Mouse (Mus musculus): ENCODE data around the gene Prdx6. TPM values are rescaled to one million over a fixed set of nuclear protein-coding genes. Genes with fewer than 3 reads are reported as not detected.

Prdx6 gene
- polyA plus RNA-seq, 1 experiment = 203 TPM

GRCm38 (mm10) chr1:161252901-161253300 is 1.9 kb upstream of the Prdx6 start:
- peaks cover 29% of the 10 kb centered on the region for H3K79me2 ChIP-seq (ENCODE audit: control insufficient read depth, insufficient read depth)
- no peak overlapping the region for H3ac ChIP-seq (ENCODE audit: control insufficient read depth, insufficient read length)
- no peak overlapping the region for H3K4me3 ChIP-seq
- no peaks in the 10 kb centered on the region for H3K36me3 ChIP-seq (ENCODE audit: control insufficient read depth, insufficient read depth)
- H3K4me2 ChIP-seq (ENCODE audit: low read depth) = no peak overlapping the region
- no peaks in the 10 kb centered on the region for H3K27me3 ChIP-seq (ENCODE audit: control insufficient read depth, insufficient read depth, insufficient read length)
- TF ChIP-seq CEBPB (IDR thresholded peaks at IDR 0.05; ENCODE audit: insufficient read depth, poor library complexity, severe bottlenecking) (no peak), REST (IDR thresholded peaks at IDR 0.05; ENCODE audit: insufficient read depth, insufficient read length) (no peak), SRF (IDR thresholded peaks at IDR 0.05; ENCODE audit: control insufficient read depth, insufficient read length, low read depth) (no peak), POLR2A (IDR thresholded peaks at IDR 0.05; ENCODE audit: insufficient read length, low read depth) (no peak), MYOG (IDR thresholded peaks at IDR 0.05; ENCODE audit: control insufficient read depth in 1 of 3, insufficient read depth in 1 of 3, insufficient read length in 2 of 3, low read depth in 2 of 3) (no peak), E2F4 (IDR thresholded peaks at IDR 0.05; ENCODE audit: insufficient read depth) (no peak), POLR2AphosphoS2 (IDR thresholded peaks at IDR 0.05; ENCODE audit: insufficient read length, low read depth) (no peak), TCF3 (IDR thresholded peaks at IDR 0.05; ENCODE audit: insufficient read length, low read depth) (no peak), MAX (IDR thresholded peaks at IDR 0.05; ENCODE audit: low read depth) (no peak), USF1 (IDR thresholded peaks at IDR 0.05; ENCODE audit: low read depth) (no peak), MYOD1 (IDR thresholded peaks at IDR 0.05; ENCODE audit: control insufficient read depth in 1 of 3, insufficient read length in 2 of 3, low read depth in 2 of 3) (no peak), TCF12 (IDR thresholded peaks at IDR 0.05; ENCODE audit: insufficient read depth, poor library complexity, severe bottlenecking) (no peak)

DNA sequence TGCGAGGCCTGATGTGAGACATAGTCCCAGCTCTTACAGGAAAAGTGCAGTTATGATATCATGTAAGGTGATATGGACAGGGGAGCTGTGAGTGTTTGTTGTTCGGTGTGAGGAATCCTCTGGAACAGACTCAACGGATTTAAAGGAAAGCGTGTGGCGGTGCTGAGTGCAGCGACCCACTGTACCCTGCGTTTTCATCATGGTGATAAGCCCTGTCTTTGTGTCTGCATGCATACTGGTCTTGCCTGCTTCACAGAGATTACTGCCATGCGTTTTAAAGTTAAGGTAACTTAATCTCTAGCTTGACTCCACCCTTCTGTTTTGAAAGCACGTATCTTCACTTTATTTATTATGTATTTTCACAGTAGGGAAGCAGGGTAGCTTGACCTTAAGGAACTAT is 1.3 kb upstream of the Prdx6 start:
- Histone ChIP-seq H3K4me2 (ENCODE audit: low read depth) (no peak overlapping the region), H3K27me3 (ENCODE audit: control insufficient read depth, insufficient read depth, insufficient read length) (no peaks in the 10 kb centered on the region), H3K36me3 (ENCODE audit: control insufficient read depth, insufficient read depth) (no peaks in the 10 kb centered on the region), H3ac (ENCODE audit: control insufficient read depth, insufficient read length) (no peak overlapping the region), H3K79me2 (ENCODE audit: control insufficient read depth, insufficient read depth) (peaks cover 35% of the 10 kb centered on the region), H3K4me3 (no peak overlapping the region)
- no peak for TF ChIP-seq E2F4 (IDR thresholded peaks at IDR 0.05; ENCODE audit: insufficient read depth)
- TF ChIP-seq POLR2A (IDR thresholded peaks at IDR 0.05; ENCODE audit: insufficient read length, low read depth) = no peak
- TF ChIP-seq POLR2AphosphoS2 (IDR thresholded peaks at IDR 0.05; ENCODE audit: insufficient read length, low read depth) = no peak
- no peak for TF ChIP-seq TCF3 (IDR thresholded peaks at IDR 0.05; ENCODE audit: insufficient read length, low read depth)
- TF ChIP-seq TCF12 (IDR thresholded peaks at IDR 0.05; ENCODE audit: insufficient read depth, poor library complexity, severe bottlenecking) = no peak
- TF ChIP-seq USF1 (IDR thresholded peaks at IDR 0.05; ENCODE audit: low read depth) = no peak

- Histone ChIP-seq H3K36me3 (ENCODE audit: control insufficient read depth, insufficient read depth) (peaks cover 4% of the 10 kb centered on the region), H3K27me3 (ENCODE audit: control insufficient read depth, insufficient read depth, insufficient read length) (no peaks in the 10 kb centered on the region), H3K4me2 (ENCODE audit: low read depth) (peak overlapping the region; percentile 85), H3K79me2 (ENCODE audit: control insufficient read depth, insufficient read depth) (peaks cover 42% of the 10 kb centered on the region), H3ac (ENCODE audit: control insufficient read depth, insufficient read length) (peak overlapping the region; percentile 36), H3K4me3 (peak overlapping the region; percentile 98)
- no peak for TF ChIP-seq MYOD1 (IDR thresholded peaks at IDR 0.05; ENCODE audit: control insufficient read depth in 1 of 3, insufficient read length in 2 of 3, low read depth in 2 of 3)
- TF ChIP-seq CEBPB (IDR thresholded peaks at IDR 0.05; ENCODE audit: insufficient read depth, poor library complexity, severe bottlenecking) = no peak
- TF ChIP-seq SRF (IDR thresholded peaks at IDR 0.05; ENCODE audit: control insufficient read depth, insufficient read length, low read depth) = no peak
- TF ChIP-seq MYOG (IDR thresholded peaks at IDR 0.05; ENCODE audit: control insufficient read depth in 1 of 3, insufficient read depth in 1 of 3, insufficient read length in 2 of 3, low read depth in 2 of 3) = no peak
- TF ChIP-seq POLR2A (IDR thresholded peaks at IDR 0.05; ENCODE audit: insufficient read length, low read depth) = no peak
- no peak for TF ChIP-seq MAX (IDR thresholded peaks at IDR 0.05; ENCODE audit: low read depth)
- no peak for TF ChIP-seq TCF3 (IDR thresholded peaks at IDR 0.05; ENCODE audit: insufficient read length, low read depth)
- TF ChIP-seq REST (IDR thresholded peaks at IDR 0.05; ENCODE audit: insufficient read depth, insufficient read length) = no peak
- no peak for TF ChIP-seq USF1 (IDR thresholded peaks at IDR 0.05; ENCODE audit: low read depth)
- no peak for TF ChIP-seq POLR2AphosphoS2 (IDR thresholded peaks at IDR 0.05; ENCODE audit: insufficient read length, low read depth)
- TF ChIP-seq TCF12 (IDR thresholded peaks at IDR 0.05; ENCODE audit: insufficient read depth, poor library complexity, severe bottlenecking) = no peak
- no peak for TF ChIP-seq E2F4 (IDR thresholded peaks at IDR 0.05; ENCODE audit: insufficient read depth)
Measured at GRCm38 (mm10) chr1:161251417-161252265, 622 bp upstream of the Prdx6 start.

- Histone ChIP-seq H3K4me3 (peak overlapping the region; percentile 98), H3K79me2 (ENCODE audit: control insufficient read depth, insufficient read depth) (peaks cover 57% of the 10 kb centered on the region), H3K4me2 (ENCODE audit: low read depth) (peak overlapping the region; percentile 99), H3ac (ENCODE audit: control insufficient read depth, insufficient read length) (peak overlapping the region; percentile 36), H3K27me3 (ENCODE audit: control insufficient read depth, insufficient read depth, insufficient read length) (no peaks in the 10 kb centered on the region), H3K36me3 (ENCODE audit: control insufficient read depth, insufficient read depth) (peaks cover 18% of the 10 kb centered on the region)
- TF ChIP-seq MYOD1 (IDR thresholded peaks at IDR 0.05; ENCODE audit: control insufficient read depth in 1 of 3, insufficient read length in 2 of 3, low read depth in 2 of 3) (no peak), MAX (IDR thresholded peaks at IDR 0.05; ENCODE audit: low read depth) (peak; percentile 35), MYOG (IDR thresholded peaks at IDR 0.05; ENCODE audit: control insufficient read depth in 1 of 3, insufficient read depth in 1 of 3, insufficient read length in 2 of 3, low read depth in 2 of 3) (no peak), E2F4 (IDR thresholded peaks at IDR 0.05; ENCODE audit: insufficient read depth) (no peak), REST (IDR thresholded peaks at IDR 0.05; ENCODE audit: insufficient read depth, insufficient read length) (no peak), CEBPB (IDR thresholded peaks at IDR 0.05; ENCODE audit: insufficient read depth, poor library complexity, severe bottlenecking) (no peak), SRF (IDR thresholded peaks at IDR 0.05; ENCODE audit: control insufficient read depth, insufficient read length, low read depth) (no peak), TCF12 (IDR thresholded peaks at IDR 0.05; ENCODE audit: insufficient read depth, poor library complexity, severe bottlenecking) (no peak), POLR2AphosphoS2 (IDR thresholded peaks at IDR 0.05; ENCODE audit: insufficient read length, low read depth) (peak; percentile 47), USF1 (IDR thresholded peaks at IDR 0.05; ENCODE audit: low read depth) (no peak), TCF3 (IDR thresholded peaks at IDR 0.05; ENCODE audit: insufficient read length, low read depth) (no peak), POLR2A (IDR thresholded peaks at IDR 0.05; ENCODE audit: insufficient read length, low read depth) (no peak)
Measured at GRCm38 (mm10) chr1:161250031-161250603, 902 bp downstream of the Prdx6 start.

Data from myocyte (in vitro differentiated cells).